Comparison of ENCODE assay signal across 24 mouse cellular contexts in genomic region chr5:48411462-48411861, GRCm38 (mm10).
DNase-seq lines count a peak whose midpoint lies in the region; ATAC-seq lines count a peak whose summit lies in the region.
"Had no signal": no experiment of that assay in that cellular context is flagged by ENCODE, and none has a peak within 500 bp of the region (broad histone marks: within the 10 kb centered on the region; RNA-seq: fewer than 3 reads in every experiment).

No protein-coding gene starts in this region.

- H3K27me3 ChIP-seq in kidney, embryonic 15.5 days, result no peaks in the 10 kb centered on the region; the same call in 1 of the 2 replicates
- H3K27me3 ChIP-seq in limb, embryonic 11.5 days (ENCODE audit: control insufficient read depth, insufficient read depth, low read length), result no peaks in the 10 kb centered on the region
- H3K27me3 ChIP-seq in limb, embryonic 10.5 days (ENCODE audit: low read depth, poor library complexity, severe bottlenecking), result no peaks in the 10 kb centered on the region
- H3K27me3 ChIP-seq in limb, embryonic 12.5 days, result no peaks in the 10 kb centered on the region
- H3K27me3 ChIP-seq in forebrain, embryonic 10.5 days (ENCODE audit: poor library complexity, severe bottlenecking), result no peaks in the 10 kb centered on the region
- H3K27me3 ChIP-seq: CH12.LX; hindbrain, embryonic 13.5 days; Patski had no signal

- H3K27ac ChIP-seq in kidney, embryonic 15.5 days, result no peak overlapping the region
- no peak overlapping the region for H3K27ac ChIP-seq in limb, embryonic 11.5 days (replicated peaks; ENCODE audit: low read depth, low read length)
- no peak overlapping the region for H3K27ac ChIP-seq in limb, embryonic 10.5 days
- H3K27ac ChIP-seq in limb, embryonic 12.5 days, result no peak overlapping the region
- H3K27ac ChIP-seq in forebrain, embryonic 10.5 days, result no peak overlapping the region
- H3K27ac ChIP-seq: hindbrain, embryonic 10.5 days; hindbrain, embryonic 13.5 days had no signal

- no peak overlapping the region for H3K9ac ChIP-seq in kidney, embryonic 15.5 days
- no peak overlapping the region for H3K9ac ChIP-seq in limb, embryonic 11.5 days (ENCODE audit: low read length)
- no peak overlapping the region for H3K9ac ChIP-seq in limb, embryonic 12.5 days (replicated peaks)
- H3K9ac ChIP-seq: forebrain, postnatal 0 days; hindbrain, embryonic 13.5 days had no signal

- no peak overlapping the region for H3K4me3 ChIP-seq in kidney, embryonic 15.5 days (replicated peaks)
- no peak overlapping the region for H3K4me3 ChIP-seq in limb, embryonic 11.5 days (ENCODE audit: low read depth, low read length)
- no peak overlapping the region for H3K4me3 ChIP-seq in limb, embryonic 10.5 days
- H3K4me3 ChIP-seq in limb, embryonic 12.5 days (replicated peaks), result no peak overlapping the region
- H3K4me3 ChIP-seq in forebrain, embryonic 10.5 days, result no peak overlapping the region
- H3K4me3 ChIP-seq: hindbrain, embryonic 10.5 days; hindbrain, embryonic 13.5 days had no signal

- intact Hi-C loops in gastrocnemius, postnatal 36 days (cut with DNase I), result no loop called here

- ATAC-seq in kidney, embryonic 15.5 days (replicated peaks; ENCODE audit: low FRiP score), result peak; percentile 80; the same call in 1 of the 2 replicates
- 0 out of 2 replicates have a peak, but pooled peaks have one; percentile 21 for ATAC-seq in limb, embryonic 11.5 days (ENCODE audit: insufficient number of reproducible peaks, low FRiP score, low TSS enrichment, low read depth)
- ATAC-seq in limb, embryonic 12.5 days (ENCODE audit: insufficient number of reproducible peaks, insufficient read depth, low FRiP score, low TSS enrichment, low read depth), result peak; percentile 73; the same call in 1 of the 2 replicates
- ATAC-seq: forebrain, embryonic 14.5 days; forebrain, postnatal 0 days; hindbrain, embryonic 16.5 days; Patski had no signal

- no peak for DNase-seq in kidney, adult 18-20 months
- DNase-seq in limb, embryonic 11.5 days (ENCODE audit: low spot score), result no peak
- no peak for DNase-seq in limb, embryonic 10.5 days (ENCODE audit: low spot score)
- no peak for DNase-seq in gastrocnemius, postnatal 36 days
- no peak for DNase-seq in forebrain, embryonic 10.5 days (ENCODE audit: extremely low spot score, low spot score)
- DNase-seq: adrenal gland, postnatal 36 days; B cell, adult 2 months; cerebellum, adult 18-20 months; cerebellum, adult 9-10 months; cerebellum, postnatal 14 days; forebrain, postnatal 0 days; gastrocnemius, postnatal 10 days; heart, adult 11 months; heart, postnatal 36 days had no signal

- WGBS in kidney, embryonic 15.5 days, result 43% methylated on average over 4 of the region's 4 CpGs
- 39% methylated on average over 4 of the region's 4 CpGs for WGBS in limb, embryonic 11.5 days
- WGBS in limb, embryonic 10.5 days, result 74% methylated on average over 4 of the region's 4 CpGs
- WGBS in limb, embryonic 12.5 days, result 29% methylated on average over 4 of the region's 4 CpGs
- 87% methylated on average over 4 of the region's 4 CpGs for WGBS in forebrain, embryonic 10.5 days

- no peaks in the 10 kb centered on the region for H3K9me3 ChIP-seq in kidney, embryonic 15.5 days (replicated peaks)
- no peaks in the 10 kb centered on the region for H3K9me3 ChIP-seq in limb, embryonic 11.5 days (ENCODE audit: control insufficient read depth, low read length)
- no peaks in the 10 kb centered on the region for H3K9me3 ChIP-seq in limb, embryonic 10.5 days (replicated peaks)
- no peaks in the 10 kb centered on the region for H3K9me3 ChIP-seq in limb, embryonic 12.5 days
- H3K9me3 ChIP-seq in forebrain, embryonic 10.5 days, result no peaks in the 10 kb centered on the region
- H3K9me3 ChIP-seq: G1E; hindbrain, embryonic 10.5 days; hindbrain, embryonic 13.5 days had no signal

- no peak overlapping the region for H3K4me2 ChIP-seq in kidney, embryonic 15.5 days
- H3K4me2 ChIP-seq in limb, embryonic 11.5 days (ENCODE audit: low read depth, severe bottlenecking), result no peak overlapping the region
- no peak overlapping the region for H3K4me2 ChIP-seq in limb, embryonic 12.5 days
- H3K4me2 ChIP-seq: heart, embryonic 11.5 days; hindbrain, embryonic 13.5 days had no signal

- H3K36me3 ChIP-seq in kidney, embryonic 15.5 days, result 0 out of 2 replicates have a peak, but pooled peaks cover 5% of the 10 kb centered on the region
- H3K36me3 ChIP-seq in limb, embryonic 11.5 days (ENCODE audit: control insufficient read depth, insufficient read depth, low read length), result no peaks in the 10 kb centered on the region
- no peaks in the 10 kb centered on the region for H3K36me3 ChIP-seq in limb, embryonic 10.5 days
- 0 out of 2 replicates have a peak, but pooled peaks cover 3% of the 10 kb centered on the region for H3K36me3 ChIP-seq in limb, embryonic 12.5 days
- H3K36me3 ChIP-seq in forebrain, embryonic 10.5 days (replicated peaks), result no peaks in the 10 kb centered on the region
- H3K36me3 ChIP-seq: G1E; hindbrain, embryonic 10.5 days; hindbrain, embryonic 13.5 days had no signal

- 0 out of 2 replicates have a peak, but pooled peaks cover 4% of the 10 kb centered on the region for H3K4me1 ChIP-seq in kidney, embryonic 15.5 days
- H3K4me1 ChIP-seq in limb, embryonic 11.5 days (ENCODE audit: control insufficient read depth, insufficient read depth, low read length), result no peaks in the 10 kb centered on the region
- peaks cover 13% of the 10 kb centered on the region for H3K4me1 ChIP-seq in limb, embryonic 10.5 days
- peaks cover 12% of the 10 kb centered on the region for H3K4me1 ChIP-seq in limb, embryonic 12.5 days (replicated peaks)
- 0 out of 2 replicates have a peak, but pooled peaks cover 3% of the 10 kb centered on the region for H3K4me1 ChIP-seq in forebrain, embryonic 10.5 days
- H3K4me1 ChIP-seq: hindbrain, embryonic 10.5 days; hindbrain, embryonic 13.5 days had no signal

Comparison
In these comparisons a context has a peak if more than half of its experiments do, and no peak if none do; other contexts are left out.
1. ATAC-seq: peak in every context shown above with its lines; median percentile 80 in kidney, embryonic 15.5 days; 73 in limb, embryonic 12.5 days; 21 in limb, embryonic 11.5 days.